8 mouse cellular contexts compared by ENCODE assay signal in the genomic region with DNA sequence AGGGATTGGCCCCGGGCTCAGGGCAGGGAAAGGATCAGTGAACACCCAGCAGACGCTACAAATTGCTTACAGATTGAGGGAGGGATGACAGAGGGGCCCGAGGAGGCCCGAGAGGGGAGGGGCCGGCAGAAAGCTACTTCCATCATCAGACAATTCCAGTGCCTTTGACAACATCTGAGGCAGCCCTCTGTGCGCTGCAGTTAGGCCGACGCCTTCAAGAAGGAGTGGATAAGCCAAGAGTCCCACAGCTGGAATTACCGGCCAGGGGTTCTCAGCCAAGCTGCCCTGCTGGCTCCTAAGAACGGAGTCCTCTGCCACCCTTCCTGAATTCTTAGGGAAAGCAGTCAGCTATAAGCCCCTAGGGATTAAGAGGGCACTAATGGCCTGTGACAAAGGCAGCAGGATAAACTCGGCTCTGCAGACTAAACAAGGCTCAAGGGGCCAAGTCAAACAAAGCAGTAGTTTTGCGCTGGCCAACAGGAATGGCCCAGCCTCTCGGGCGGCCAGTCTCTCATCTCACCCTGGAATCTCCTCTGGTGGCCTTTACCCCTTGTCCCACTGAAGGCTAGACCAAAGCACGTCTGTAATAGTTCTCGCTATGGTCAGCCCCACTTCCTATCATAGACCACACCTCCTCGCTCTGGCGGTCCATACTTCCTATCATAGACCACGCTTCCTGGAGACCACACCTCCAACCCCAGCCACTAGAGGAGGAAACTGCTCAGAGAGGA.
DNase-seq lines count a peak whose midpoint lies in the region; ATAC-seq and TF ChIP-seq lines count a peak whose summit lies in the region.

No protein-coding gene starts in this region.

- DNase-seq in midbrain, embryonic 11.5 days (ENCODE audit: low spot score, missing footprints), result peak; percentile 93
- peak; percentile 51 for DNase-seq in embryonic facial prominence, embryonic 14.5 days (ENCODE audit: low spot score)
- no peak for DNase-seq in frontal cortex, adult 2 months (ENCODE audit: extremely low spot score in 1 of 2, low spot score in 1 of 2)
- no peak for DNase-seq in frontal cortex, postnatal 25 days (ENCODE audit: low spot score in 2 of 2)

- no peak overlapping the region for H3K9ac ChIP-seq in midbrain, embryonic 11.5 days (ENCODE audit: low read length)
- H3K9ac ChIP-seq in midbrain, embryonic 15.5 days, result no peak overlapping the region
- no peak overlapping the region for H3K9ac ChIP-seq in embryonic facial prominence, embryonic 14.5 days (ENCODE audit: low read depth, low read length)
- H3K9ac ChIP-seq in intestine, postnatal 0 days (ENCODE audit: low read depth, low read length), result no peak overlapping the region
- H3K9ac ChIP-seq in lung, embryonic 16.5 days (ENCODE audit: low read length), result peak overlapping the region; percentile 29; the same call in 1 of the 2 replicates

- TF ChIP-seq CTCF in intestine, postnatal 0 days (IDR thresholded peaks at IDR 0.05; ENCODE audit: low read depth), result no peak

- no peaks in the 10 kb centered on the region for H3K9me3 ChIP-seq in midbrain, embryonic 11.5 days (ENCODE audit: control insufficient read depth, low read length)
- no peaks in the 10 kb centered on the region for H3K9me3 ChIP-seq in midbrain, embryonic 15.5 days
- H3K9me3 ChIP-seq in embryonic facial prominence, embryonic 14.5 days (ENCODE audit: control insufficient read depth, low read length), result no peaks in the 10 kb centered on the region
- H3K9me3 ChIP-seq in intestine, postnatal 0 days (ENCODE audit: control insufficient read depth), result no peaks in the 10 kb centered on the region
- H3K9me3 ChIP-seq in lung, embryonic 16.5 days (ENCODE audit: control insufficient read depth, low read length), result no peaks in the 10 kb centered on the region

- no peak overlapping the region for H3K4me3 ChIP-seq in midbrain, embryonic 11.5 days (ENCODE audit: low read depth, low read length)
- no peak overlapping the region for H3K4me3 ChIP-seq in midbrain, embryonic 15.5 days
- H3K4me3 ChIP-seq in embryonic facial prominence, embryonic 14.5 days (ENCODE audit: low read depth, low read length), result no peak overlapping the region
- H3K4me3 ChIP-seq in intestine, postnatal 0 days (ENCODE audit: low read depth, low read length), result no peak overlapping the region
- H3K4me3 ChIP-seq in lung, embryonic 16.5 days (ENCODE audit: low read length), result no peak overlapping the region

- H3K4me1 ChIP-seq in midbrain, embryonic 11.5 days (ENCODE audit: control insufficient read depth, insufficient read depth, low read length), result peaks cover 12% of the 10 kb centered on the region
- peaks cover 7% of the 10 kb centered on the region; the same call in 1 of the 2 replicates for H3K4me1 ChIP-seq in midbrain, embryonic 15.5 days
- no peaks in the 10 kb centered on the region for H3K4me1 ChIP-seq in embryonic facial prominence, embryonic 14.5 days (ENCODE audit: control insufficient read depth, insufficient read depth, low read length)
- H3K4me1 ChIP-seq in intestine, postnatal 0 days (replicated peaks; ENCODE audit: control insufficient read depth, insufficient read depth, low read length), result no peaks in the 10 kb centered on the region
- peaks cover 9% of the 10 kb centered on the region for H3K4me1 ChIP-seq in lung, embryonic 16.5 days (replicated peaks; ENCODE audit: control insufficient read depth, insufficient read depth, low read length)

- ATAC-seq in midbrain, embryonic 11.5 days (ENCODE audit: low FRiP score), result peak; percentile 66; the same call in 1 of the 2 replicates
- ATAC-seq in midbrain, embryonic 15.5 days (replicated peaks), result no peak
- ATAC-seq in embryonic facial prominence, embryonic 14.5 days (ENCODE audit: low read depth), result peak; percentile 44; the same call in 1 of the 2 replicates
- ATAC-seq in intestine, postnatal 0 days, result no peak
- peak; percentile 71 for ATAC-seq in lung, embryonic 16.5 days (ENCODE audit: low read depth)
- ATAC-seq in frontal cortex, adult (ENCODE audit: low TSS enrichment), result no peak

- peaks cover 17% of the 10 kb centered on the region for H3K27me3 ChIP-seq in midbrain, embryonic 11.5 days (ENCODE audit: control insufficient read depth, insufficient read depth, low read length)
- H3K27me3 ChIP-seq in midbrain, embryonic 15.5 days (replicated peaks), result 0 out of 2 replicates have a peak, but pooled peaks cover 3% of the 10 kb centered on the region
- no peaks in the 10 kb centered on the region; the same call in 1 of the 2 replicates for H3K27me3 ChIP-seq in embryonic facial prominence, embryonic 14.5 days (replicated peaks; ENCODE audit: control insufficient read depth, insufficient read depth, low read length)
- 0 out of 2 replicates have a peak, but pooled peaks cover 3% of the 10 kb centered on the region for H3K27me3 ChIP-seq in intestine, postnatal 0 days (replicated peaks; ENCODE audit: control insufficient read depth, insufficient read depth, low read length)
- H3K27me3 ChIP-seq in lung, embryonic 16.5 days (ENCODE audit: control insufficient read depth, insufficient read depth, low read depth, low read length), result no peaks in the 10 kb centered on the region

- WGBS in midbrain, embryonic 11.5 days, result 6% methylated on average over 19 of the region's 19 CpGs
- WGBS in midbrain, embryonic 15.5 days, result 6% methylated on average over 19 of the region's 19 CpGs
- WGBS in embryonic facial prominence, embryonic 14.5 days, result 4% methylated on average over 19 of the region's 19 CpGs
- WGBS in intestine, postnatal 0 days, result 10% methylated on average over 19 of the region's 19 CpGs
- 9% methylated on average over 19 of the region's 19 CpGs for WGBS in lung, embryonic 16.5 days

- peak overlapping the region; percentile 26; the same call in 1 of the 2 replicates for H3K4me2 ChIP-seq in midbrain, embryonic 11.5 days
- H3K4me2 ChIP-seq in midbrain, embryonic 15.5 days, result no peak overlapping the region
- H3K4me2 ChIP-seq in embryonic facial prominence, embryonic 14.5 days (ENCODE audit: low read depth, low read length), result peak overlapping the region; percentile 29
- peak overlapping the region; percentile 30; the same call in 1 of the 2 replicates for H3K4me2 ChIP-seq in intestine, postnatal 0 days (replicated peaks; ENCODE audit: low read depth)
- peak overlapping the region; percentile 47 for H3K4me2 ChIP-seq in lung, embryonic 16.5 days (ENCODE audit: low read depth, low read length)

- no peaks in the 10 kb centered on the region for H3K36me3 ChIP-seq in midbrain, embryonic 11.5 days (ENCODE audit: control insufficient read depth, insufficient read depth, low read length)
- H3K36me3 ChIP-seq in midbrain, embryonic 15.5 days (replicated peaks), result no peaks in the 10 kb centered on the region
- no peaks in the 10 kb centered on the region for H3K36me3 ChIP-seq in embryonic facial prominence, embryonic 14.5 days (ENCODE audit: control insufficient read depth, insufficient read depth, low read length)
- no peaks in the 10 kb centered on the region for H3K36me3 ChIP-seq in intestine, postnatal 0 days (ENCODE audit: control insufficient read depth, insufficient read depth)
- no peaks in the 10 kb centered on the region for H3K36me3 ChIP-seq in lung, embryonic 16.5 days (ENCODE audit: control insufficient read depth, insufficient read depth, low read length)

- no peak overlapping the region for H3K27ac ChIP-seq in midbrain, embryonic 11.5 days (ENCODE audit: low read depth, low read length)
- H3K27ac ChIP-seq in midbrain, embryonic 15.5 days, result no peak overlapping the region
- H3K27ac ChIP-seq in embryonic facial prominence, embryonic 14.5 days (replicated peaks; ENCODE audit: low read depth, low read length), result no peak overlapping the region
- no peak overlapping the region for H3K27ac ChIP-seq in intestine, postnatal 0 days (ENCODE audit: low read depth, low read length)
- no peak overlapping the region for H3K27ac ChIP-seq in lung, embryonic 16.5 days (ENCODE audit: low read length)

Comparison
In these comparisons a context has a peak if more than half of its experiments do, and no peak if none do; other contexts are left out.
1. ATAC-seq: peak in midbrain, embryonic 11.5 days (single experiment), embryonic facial prominence, embryonic 14.5 days (single experiment) and lung, embryonic 16.5 days (single experiment); none in midbrain, embryonic 15.5 days (single experiment), intestine, postnatal 0 days (single experiment) and frontal cortex, adult (single experiment).
2. DNase-seq: peak in midbrain, embryonic 11.5 days (single experiment) and embryonic facial prominence, embryonic 14.5 days (single experiment); none in frontal cortex, adult 2 months (0 of 2) and frontal cortex, postnatal 25 days (0 of 2).